Comparison of ENCODE assay signal across 24 mouse cellular contexts in genomic region chr3:98340818-98341594, GRCm38 (mm10).
"Had no signal": no experiment of that assay in that cellular context is flagged by ENCODE, and none has a peak within 500 bp of the region (broad histone marks: within the 10 kb centered on the region; RNA-seq: fewer than 3 reads in every experiment).

No protein-coding gene starts in this region.

- H3K4me2 ChIP-seq: limb, embryonic 15.5 days had no signal

- H3K9me3 ChIP-seq: heart, embryonic 13.5 days; heart, embryonic 15.5 days; hindbrain, embryonic 13.5 days; hindbrain, embryonic 15.5 days; limb, embryonic 13.5 days; limb, embryonic 15.5 days; liver, embryonic 12.5 days had no signal

- ATAC-seq: hindbrain, postnatal 0 days; intestine, postnatal 0 days; liver, embryonic 12.5 days had no signal

- H3K9ac ChIP-seq: heart, embryonic 15.5 days; hindbrain, embryonic 13.5 days; hindbrain, embryonic 15.5 days; limb, embryonic 13.5 days; limb, embryonic 15.5 days; liver, embryonic 12.5 days; liver, embryonic 14.5 days had no signal

- H3K4me3 ChIP-seq: heart, adult 2 months; heart, embryonic 15.5 days; hindbrain, embryonic 13.5 days; layer of hippocampus, adult 2 months; left cerebral cortex, adult 2 months; limb, embryonic 15.5 days had no signal

- H3K27ac ChIP-seq: heart, adult 2 months; heart, embryonic 13.5 days; heart, embryonic 15.5 days; hindbrain, embryonic 13.5 days; hindbrain, embryonic 15.5 days; hindbrain, postnatal 0 days; layer of hippocampus, adult 2 months; left cerebral cortex, adult 2 months; limb, embryonic 13.5 days; liver, embryonic 12.5 days; liver, embryonic 14.5 days had no signal

- H3K27me3 ChIP-seq: heart, embryonic 13.5 days; hindbrain, embryonic 15.5 days; limb, embryonic 13.5 days; limb, embryonic 15.5 days; liver, embryonic 12.5 days had no signal

- DNase-seq: gastrocnemius, postnatal 14 days; gastrocnemius, postnatal 36 days; heart, adult 11 months; heart, adult 2 months; heart, postnatal 14 days; heart, postnatal 36 days; kidney, adult 18-20 months; kidney, adult 8-10 months; kidney, postnatal 10 days; kidney, postnatal 25 days; kidney, postnatal 4 days; left cerebral cortex, postnatal 4 days had no signal

- H3K36me3 ChIP-seq: heart, embryonic 13.5 days; heart, embryonic 15.5 days; hindbrain, embryonic 13.5 days; hindbrain, embryonic 15.5 days; limb, embryonic 13.5 days; limb, embryonic 15.5 days; liver, embryonic 12.5 days had no signal
